Mouse (Mus musculus) limb, embryonic 11.5 days (tissue): ENCODE data around the gene Tpm4. TPM values are rescaled to one million over a fixed set of nuclear protein-coding genes. Genes with fewer than 3 reads are reported as not detected.
A peak's percentile ranks its signal among the peaks of the same experiment; 100 is the strongest.
"Not testable (repeated sequence)": the region's sequence is repeated elsewhere in the genome, so short reads cannot be mapped to it uniquely, and the experiment has no call there.

Experiments
- ATAC-seq: fragments of 200-750 bp; cut with Nextera tagmentation; 2 replicates; pipeline ENCODE4 v1.8.0; 2017; ENCODE audit warnings: low read depth; ENCODE audit not compliant: insufficient number of reproducible peaks, low FRiP score, low TSS enrichment
- DNase-seq: peaks from one replicate; pipeline ENCODE4 v3.0.0-alpha.2; 2015; ENCODE audit warnings: low spot score
- H3K27ac ChIP-seq: fragments of 300-500 bp; sonication (generic); replicated peaks from 2 replicates; pipeline ENCODE4 v1.5.1; 2014; ENCODE audit warnings: low read depth, mild to moderate bottlenecking, low read length
- H3K27me3 ChIP-seq: fragments of 300-500 bp; sonication (generic); 2 replicates; pipeline ENCODE4 v1.6.1; 2014; ENCODE audit warnings: mild to moderate bottlenecking, low read length, mixed read lengths; ENCODE audit not compliant: control insufficient read depth, insufficient read depth
- H3K36me3 ChIP-seq: fragments of 300-500 bp; sonication (generic); 2 replicates; pipeline ENCODE4 v1.6.1; 2014; ENCODE audit warnings: mild to moderate bottlenecking, low read length, moderate library complexity, mixed read lengths; ENCODE audit not compliant: control insufficient read depth, insufficient read depth
- H3K4me1 ChIP-seq: fragments of 300-500 bp; sonication (generic); 2 replicates; pipeline ENCODE4 v1.6.1; 2014; ENCODE audit warnings: low read length, mixed read lengths; ENCODE audit not compliant: control insufficient read depth, insufficient read depth
- H3K4me2 ChIP-seq: fragments of 300-500 bp; sonication (generic); 2 replicates; pipeline ENCODE4 v1.6.1; 2014; ENCODE audit warnings: low read depth, mild to moderate bottlenecking, moderate library complexity; ENCODE audit not compliant: severe bottlenecking
- H3K4me3 ChIP-seq: fragments of 300-500 bp; sonication (generic); 2 replicates; pipeline ENCODE4 v1.5.1; 2014; ENCODE audit warnings: low read depth, low read length
- H3K9ac ChIP-seq: fragments of 300-500 bp; sonication (generic); 2 replicates; pipeline ENCODE4 v1.6.1; 2014; ENCODE audit warnings: mild to moderate bottlenecking, low read length
- H3K9me3 ChIP-seq: fragments of 300-500 bp; sonication (generic); 2 replicates; pipeline ENCODE4 v1.6.1; 2016; ENCODE audit warnings: low read length; ENCODE audit not compliant: control insufficient read depth
- WGBS: fragments of 180-500 bp; shearing (Covaris S2); extraction: QIAGEN DNeasy Blood & Tissue Kit; methylation state at CpG from one replicate; pipeline ENCODE4 v1.1.7; 2014; 5-methylcytosine and 5-hydroxymethylcytosine counted together
- polyA plus RNA-seq: library from polyadenylated mRNA; unstranded; fragments of >200 nt; fragmentation: Nextera tagmentation; extraction: Ambion mirVana; gene quantifications from 2 replicates; pipeline ENCODE4 v1.2.1, GENCODE M21; 2014

Gene Tpm4
- polyA plus RNA-seq, 1 experiment from 2014 or later = 800 TPM

DNA sequence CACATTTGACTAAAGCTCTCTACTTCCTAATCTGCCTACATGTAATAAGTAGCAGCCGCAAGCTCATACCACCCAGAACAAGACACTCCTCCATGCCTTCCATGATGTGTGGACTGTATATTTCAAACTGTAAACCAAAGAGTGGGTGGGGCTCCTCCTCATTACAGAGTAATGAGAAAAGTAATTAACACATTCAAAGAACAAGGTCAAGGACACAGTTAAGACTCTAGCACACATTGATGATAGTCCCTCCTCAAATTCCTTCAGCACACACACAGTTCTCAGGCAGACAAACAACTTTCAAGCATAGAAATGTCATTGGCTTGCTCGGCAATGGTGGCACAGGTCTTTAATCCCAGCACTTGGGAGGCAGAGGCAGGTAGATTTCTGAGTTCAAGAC, 19.6 kb upstream of the Tpm4 start:
- Histone ChIP-seq H3K9ac (no peak overlapping the region), H3K27ac (no peak overlapping the region), H3K4me2 (no peak overlapping the region), H3K27me3 (no peaks in the 10 kb centered on the region), H3K4me1 (no peaks in the 10 kb centered on the region), H3K4me3 (no peak overlapping the region), H3K9me3 (no peaks in the 10 kb centered on the region), H3K36me3 (no peaks in the 10 kb centered on the region)
- ATAC-seq = no peak
- no peak for DNase-seq
- WGBS = 90% methylated on average over 2 of the region's 2 CpGs

DNA sequence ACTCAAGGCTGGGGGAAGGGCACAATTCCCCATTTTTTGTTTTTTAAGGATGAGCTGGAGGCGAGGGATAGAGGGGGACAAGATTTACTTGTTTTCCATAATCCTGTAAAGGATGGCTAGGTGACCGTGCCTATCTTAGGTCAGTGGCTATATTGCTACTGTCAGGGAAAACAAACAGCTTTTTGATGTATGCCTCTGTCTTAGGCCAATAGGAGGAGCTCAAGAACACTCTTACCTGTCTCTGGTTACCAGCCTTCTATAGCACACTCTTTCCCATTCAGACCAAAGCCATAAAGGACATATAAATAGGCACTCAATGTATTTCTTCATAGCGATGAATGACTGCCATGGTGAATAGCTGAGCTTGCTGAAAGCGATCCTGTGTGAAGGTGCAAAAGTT, 16.2 kb upstream of the Tpm4 start:
- no peak for ATAC-seq
- no peak overlapping the region for H3K4me3 ChIP-seq
- no peaks in the 10 kb centered on the region for H3K9me3 ChIP-seq
- WGBS = 43% methylated on average over 4 of the region's 4 CpGs
- no peak overlapping the region for H3K4me2 ChIP-seq
- no peak overlapping the region for H3K27ac ChIP-seq
- H3K9ac ChIP-seq = no peak overlapping the region
- no peak for DNase-seq
- no peaks in the 10 kb centered on the region for H3K27me3 ChIP-seq
- 0 out of 2 replicates have a peak, but pooled peaks cover 3% of the 10 kb centered on the region for H3K4me1 ChIP-seq
- H3K36me3 ChIP-seq = no peaks in the 10 kb centered on the region

DNA sequence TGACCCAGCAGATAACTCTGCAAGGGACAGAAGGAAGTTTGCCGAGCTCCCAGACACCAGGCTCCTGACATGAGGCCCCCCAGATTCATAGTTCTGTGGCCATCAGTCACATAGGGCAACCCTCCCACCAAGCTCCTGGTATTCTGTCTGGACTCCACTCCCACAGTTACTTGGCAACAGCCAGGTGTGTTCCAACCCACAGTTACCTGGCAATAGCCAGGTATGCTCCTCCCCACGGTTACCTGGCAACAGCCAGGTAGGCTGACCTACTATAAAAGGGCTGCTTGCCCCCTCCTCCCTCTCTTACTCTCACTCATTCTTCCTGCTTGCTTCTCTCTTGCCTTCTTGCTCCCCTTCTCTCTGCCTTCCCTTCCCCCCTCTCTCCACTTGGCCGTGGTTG, 13.3 kb upstream of the Tpm4 start:
- not testable (repeated sequence) for H3K4me1 ChIP-seq, ATAC-seq, H3K4me2 ChIP-seq, H3K9ac ChIP-seq, H3K27me3 ChIP-seq, H3K27ac ChIP-seq, DNase-seq, H3K9me3 ChIP-seq, H3K4me3 ChIP-seq, H3K36me3 ChIP-seq
- 49% methylated on average over 3 of the region's 3 CpGs for WGBS

DNA sequence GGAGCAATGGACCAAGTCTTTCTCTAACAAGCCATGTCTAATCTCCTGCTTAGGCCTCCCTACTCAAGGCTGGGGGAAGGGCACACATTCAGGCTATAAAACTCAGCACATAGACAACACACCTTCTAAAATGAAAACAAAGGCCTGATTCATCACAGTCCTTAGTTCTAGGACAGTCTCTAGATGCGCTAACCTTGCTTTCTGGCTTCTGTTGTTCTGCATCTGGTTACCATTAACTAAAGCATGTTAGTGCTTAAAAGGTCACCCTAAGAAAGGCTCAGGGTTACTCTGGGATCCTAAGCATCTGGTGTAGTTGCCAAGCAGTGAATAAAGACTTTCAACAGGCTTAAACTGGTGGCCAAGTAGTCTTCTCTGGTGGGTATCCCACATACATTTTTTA, 12.8 kb upstream of the Tpm4 start:
- no peak overlapping the region for H3K27ac ChIP-seq

DNA sequence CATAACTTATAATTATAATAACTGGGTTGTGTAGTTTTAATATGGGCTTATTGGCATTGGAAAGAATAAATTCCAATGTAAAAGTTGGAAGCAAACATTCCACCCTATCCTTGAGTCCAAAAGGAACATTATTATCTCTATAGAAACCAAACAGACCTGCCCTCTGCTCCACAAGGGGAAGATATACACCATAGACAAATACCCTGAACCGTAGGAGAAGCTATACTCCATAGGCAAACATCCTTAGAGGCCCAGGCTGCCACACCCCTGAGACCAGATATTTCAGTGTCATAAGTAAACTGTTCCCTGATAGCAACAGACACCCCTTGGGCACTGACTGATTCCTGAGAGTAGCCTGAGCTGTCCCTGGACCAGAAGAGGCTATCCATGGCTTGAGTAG, 6.9 kb upstream of the Tpm4 start:
- Histone ChIP-seq H3K4me3 (no peak overlapping the region), H3K4me1 (peaks cover 3% of the 10 kb centered on the region; the same call in 1 of the 2 replicates), H3K36me3 (no peaks in the 10 kb centered on the region), H3K9me3 (no peaks in the 10 kb centered on the region), H3K4me2 (no peak overlapping the region), H3K27me3 (no peaks in the 10 kb centered on the region), H3K9ac (no peak overlapping the region), H3K27ac (no peak overlapping the region)
- WGBS = 88% methylated on average over 1 of the region's 1 CpGs
- DNase-seq = no peak
- no peak for ATAC-seq

More for the DNA sequence above, 12.8 kb upstream of the Tpm4 start:
- peak; percentile 35 for DNase-seq
- Histone ChIP-seq H3K9ac (no peak overlapping the region), H3K9me3 (no peaks in the 10 kb centered on the region), H3K4me3 (no peak overlapping the region), H3K4me2 (no peak overlapping the region), H3K27me3 (no peaks in the 10 kb centered on the region), H3K36me3 (no peaks in the 10 kb centered on the region), H3K4me1 (0 out of 2 replicates have a peak, but pooled peaks cover 3% of the 10 kb centered on the region)
- WGBS = 15% methylated on average over 1 of the region's 1 CpGs
- ATAC-seq = peak; percentile 68

DNA sequence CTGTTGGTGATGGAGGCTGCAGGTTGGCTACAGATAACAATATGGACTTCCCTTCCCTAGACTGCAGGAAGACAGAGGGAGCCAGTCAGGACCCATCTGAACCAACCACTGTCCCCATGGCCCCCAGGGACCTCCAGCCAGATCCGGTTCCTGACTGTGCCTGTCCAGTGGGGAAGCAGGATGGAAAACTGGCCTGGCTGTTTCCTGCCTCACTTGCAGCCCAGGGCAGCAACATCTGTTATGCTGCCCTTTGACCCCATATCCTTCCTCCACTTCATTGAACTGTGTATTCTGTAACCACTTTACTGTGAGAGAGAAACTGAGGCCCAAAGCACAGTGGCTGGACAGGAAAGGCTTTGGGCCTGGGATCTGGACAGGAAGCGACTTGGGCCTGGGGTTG, 3.5 kb upstream of the Tpm4 start:
- H3K9me3 ChIP-seq = no peaks in the 10 kb centered on the region
- peaks cover 3% of the 10 kb centered on the region; the same call in 1 of the 2 replicates for H3K4me1 ChIP-seq
- no peak for DNase-seq
- H3K4me3 ChIP-seq = no peak overlapping the region
- ATAC-seq = no peak
- no peak overlapping the region for H3K4me2 ChIP-seq
- no peaks in the 10 kb centered on the region for H3K36me3 ChIP-seq
- no peak overlapping the region for H3K9ac ChIP-seq
- 65% methylated on average over 2 of the region's 2 CpGs for WGBS
- no peak overlapping the region for H3K27ac ChIP-seq
- no peaks in the 10 kb centered on the region for H3K27me3 ChIP-seq

DNA sequence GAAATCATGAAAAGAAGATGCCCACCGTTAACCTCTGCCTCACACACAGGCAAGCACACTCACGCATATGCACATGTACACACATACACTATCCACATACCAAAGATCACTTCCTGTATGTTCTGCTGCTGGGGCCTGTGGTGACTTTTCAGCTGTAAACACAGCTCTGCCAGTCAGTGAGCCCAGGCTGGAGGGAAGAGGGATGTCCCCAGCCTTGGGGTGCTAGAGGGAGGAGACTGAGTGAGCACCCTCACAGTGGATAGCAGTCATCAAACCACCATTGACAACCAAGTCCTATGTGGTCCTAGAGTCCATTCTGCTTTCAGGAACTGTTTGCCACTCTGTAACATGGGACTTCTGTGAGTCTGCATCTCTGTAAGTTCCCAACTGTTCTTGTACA, 2.9 kb upstream of the Tpm4 start:
- H3K4me2 ChIP-seq = no peak overlapping the region
- 68% methylated on average over 2 of the region's 2 CpGs for WGBS
- H3K9ac ChIP-seq = no peak overlapping the region
- no peak for ATAC-seq
- H3K36me3 ChIP-seq = no peaks in the 10 kb centered on the region
- no peak overlapping the region for H3K27ac ChIP-seq
- no peak overlapping the region for H3K4me3 ChIP-seq
- DNase-seq = no peak
- no peaks in the 10 kb centered on the region for H3K9me3 ChIP-seq
- peaks cover 3% of the 10 kb centered on the region; the same call in 1 of the 2 replicates for H3K4me1 ChIP-seq
- H3K27me3 ChIP-seq = no peaks in the 10 kb centered on the region

DNA sequence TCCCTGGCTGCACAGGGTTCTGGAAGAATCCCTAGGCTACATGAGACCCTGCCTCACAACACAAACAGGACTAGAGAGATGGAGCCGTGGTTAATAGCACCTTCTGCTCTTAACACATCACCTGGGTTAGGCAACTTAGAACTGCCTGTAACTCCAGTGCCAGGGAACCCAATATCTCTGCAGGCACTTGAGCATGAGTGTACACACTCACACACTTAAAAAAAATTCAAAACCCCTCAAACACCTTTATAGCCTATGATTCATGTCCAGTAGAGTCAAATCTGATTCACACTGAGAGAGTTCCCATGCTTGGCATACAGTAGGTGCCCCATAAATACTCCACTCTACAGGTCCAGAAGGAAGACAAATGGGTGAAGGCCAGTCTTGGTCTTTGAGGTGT, 2.4 kb upstream of the Tpm4 start:
- Histone ChIP-seq H3K4me1 (peaks cover 3% of the 10 kb centered on the region; the same call in 1 of the 2 replicates), H3K9ac (no peak overlapping the region), H3K4me3 (no peak overlapping the region), H3K4me2 (no peak overlapping the region), H3K27me3 (no peaks in the 10 kb centered on the region), H3K9me3 (no peaks in the 10 kb centered on the region), H3K36me3 (no peaks in the 10 kb centered on the region), H3K27ac (no peak overlapping the region)
- whole genome bisulfite sequencing = 86% methylated on average over 1 of the region's 1 CpGs
- ATAC-seq (no peak), DNase-seq (no peak)

DNA sequence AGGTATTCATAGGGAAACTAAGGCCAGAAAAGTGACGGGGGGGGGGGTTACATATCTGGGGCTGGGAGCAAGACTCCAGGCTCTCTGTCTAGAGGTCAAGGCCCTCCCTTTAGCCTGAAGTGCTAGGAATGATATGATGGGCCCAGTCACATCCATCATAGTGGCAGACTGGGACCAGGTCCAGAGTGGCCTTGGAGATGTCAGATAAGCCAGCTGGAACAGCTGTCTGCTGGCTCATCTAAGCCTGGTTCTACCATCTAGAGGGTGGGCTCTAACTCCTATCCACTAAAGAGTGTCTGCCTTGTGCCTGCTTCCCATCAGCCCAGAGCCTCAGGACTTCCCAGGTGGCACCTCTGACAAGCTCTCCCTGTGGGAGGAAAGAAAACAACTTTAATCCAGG, 1.9 kb upstream of the Tpm4 start:
- H3K4me2 ChIP-seq = no peak overlapping the region
- H3K9me3 ChIP-seq = no peaks in the 10 kb centered on the region
- no peak overlapping the region for H3K4me3 ChIP-seq
- WGBS = 75% methylated on average over 1 of the region's 1 CpGs
- H3K27me3 ChIP-seq = no peaks in the 10 kb centered on the region
- H3K9ac ChIP-seq = no peak overlapping the region
- DNase-seq (no peak), ATAC-seq (no peak)
- peaks cover 3% of the 10 kb centered on the region; the same call in 1 of the 2 replicates for H3K4me1 ChIP-seq
- no peaks in the 10 kb centered on the region; the same call in 1 of the 2 replicates for H3K36me3 ChIP-seq
- no peak overlapping the region for H3K27ac ChIP-seq
